Mouse (Mus musculus) spleen, postnatal 36 days (tissue): ENCODE data around the gene Calml3.

ENCODE experiments used
- DNase-seq, 2 experiments: peaks; one replicate each; pipeline ENCODE4 v3.0.0; 2022; ENCODE audit warnings: low spot score in 2 of 2, mixed read lengths in 1 of 2

Gene Calml3

GRCm38 (mm10) chr13:3779575-3780226 lies 24.4 kb downstream of the Calml3 start:
- DNase-seq, result no peak

GRCm38 (mm10) chr13:3778591-3779364 lies 25.3 kb downstream of the Calml3 start:
- no peak for DNase-seq

GRCm38 (mm10) chr13:3777216-3777912 lies 26.8 kb downstream of the Calml3 start:
- no peak for DNase-seq

GRCm38 (mm10) chr13:3776446-3776845 lies 27.7 kb downstream of the Calml3 start:
- DNase-seq, result no peak

- peak in 1 of 2 experiments; percentile 2 for DNase-seq
Observed at GRCm38 (mm10) chr13:3774991-3775390, 29.1 kb downstream of the Calml3 start.

GRCm38 (mm10) chr13:3774280-3774679 lies 29.8 kb downstream of the Calml3 start:
- no peak for DNase-seq

- DNase-seq, result no peak
Observed at GRCm38 (mm10) chr13:3773149-3773688, 30.9 kb downstream of the Calml3 start.

GRCm38 (mm10) chr13:3771221-3771620 lies 32.9 kb downstream of the Calml3 start:
- no peak for DNase-seq

GRCm38 (mm10) chr13:3770170-3771024 lies 33.7 kb downstream of the Calml3 start:
- no peak for DNase-seq

GRCm38 (mm10) chr13:3769531-3769930 lies 34.6 kb downstream of the Calml3 start:
- DNase-seq, result no peak

GRCm38 (mm10) chr13:3768621-3769020 lies 35.5 kb downstream of the Calml3 start:
- no peak for DNase-seq

GRCm38 (mm10) chr13:3767086-3767485 lies 37.0 kb downstream of the Calml3 start:
- no peak for DNase-seq

- no peak for DNase-seq
Observed at GRCm38 (mm10) chr13:3765781-3766180, 38.3 kb downstream of the Calml3 start.

- no peak for DNase-seq
Observed at GRCm38 (mm10) chr13:3761131-3761530, 43.0 kb downstream of the Calml3 start.

GRCm38 (mm10) chr13:3758347-3758746 lies 45.8 kb downstream of the Calml3 start:
- no peak for DNase-seq

GRCm38 (mm10) chr13:3753291-3753690 lies 50.8 kb downstream of the Calml3 start:
- no peak for DNase-seq
